Mouse (Mus musculus): Measurements from ENCODE around the gene Tead1. TPM values are rescaled to one million over a fixed set of nuclear protein-coding genes. Genes with fewer than 3 reads are reported as not detected.
A peak's percentile ranks its signal among the peaks of the same experiment; 100 is the strongest.

Gene Tead1
- polyA plus RNA-seq, 1 experiment from 2014 or later, result 18.9 TPM

DNA sequence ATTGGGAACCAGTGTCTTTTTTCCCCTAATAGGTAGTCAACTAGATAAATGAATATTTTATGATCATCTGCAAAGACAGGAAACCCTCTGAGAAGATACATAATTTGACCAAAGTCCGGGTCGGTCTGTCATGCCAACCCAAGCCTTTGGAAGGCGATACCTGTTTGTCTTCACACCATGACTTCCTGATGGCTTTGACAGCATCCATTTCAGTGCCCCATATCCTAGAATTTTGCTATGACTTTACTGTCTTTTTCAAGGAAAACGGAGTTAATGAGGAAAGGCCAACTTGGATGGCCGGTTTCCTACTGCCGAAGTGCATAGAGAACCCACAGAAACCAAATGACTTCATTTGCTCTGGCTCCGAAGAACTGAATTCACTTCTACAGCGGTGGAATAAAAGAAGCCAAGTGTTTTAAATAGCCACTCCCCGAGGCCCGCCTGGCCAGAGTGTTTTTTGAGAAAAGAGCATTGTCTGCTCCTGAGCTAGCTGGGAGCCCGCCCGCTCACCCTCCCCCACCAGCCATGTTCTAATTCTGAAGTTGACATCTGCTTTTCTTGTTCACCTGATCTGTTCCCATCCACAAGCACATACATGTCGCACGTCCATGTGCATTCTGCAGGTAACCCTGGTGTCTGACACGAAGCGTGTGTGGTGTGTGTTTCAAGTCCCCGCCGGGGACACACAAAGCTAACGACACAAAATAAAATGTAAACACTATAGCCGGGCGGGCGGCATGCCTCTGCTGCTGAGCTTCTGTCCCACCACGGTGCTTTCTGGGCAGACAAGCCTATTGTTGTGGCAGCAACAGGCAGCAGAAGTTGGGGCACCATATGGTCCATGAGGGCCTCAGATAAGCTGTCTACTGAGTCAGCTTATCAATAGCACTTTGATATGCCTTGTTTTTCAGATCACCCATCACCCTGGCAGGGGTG, 5.8 kb downstream of the Tead1 start:
- Histone ChIP-seq H3K9me3 (replicated peaks; ENCODE audit: control insufficient read depth, low read length) (no peaks in the 10 kb centered on the region), H3K4me2 (ENCODE audit: low read depth, low read length) (peak overlapping the region; percentile 41), H3K4me1 (ENCODE audit: control insufficient read depth, insufficient read depth, low read length) (peaks cover 59% of the 10 kb centered on the region)

DNA sequence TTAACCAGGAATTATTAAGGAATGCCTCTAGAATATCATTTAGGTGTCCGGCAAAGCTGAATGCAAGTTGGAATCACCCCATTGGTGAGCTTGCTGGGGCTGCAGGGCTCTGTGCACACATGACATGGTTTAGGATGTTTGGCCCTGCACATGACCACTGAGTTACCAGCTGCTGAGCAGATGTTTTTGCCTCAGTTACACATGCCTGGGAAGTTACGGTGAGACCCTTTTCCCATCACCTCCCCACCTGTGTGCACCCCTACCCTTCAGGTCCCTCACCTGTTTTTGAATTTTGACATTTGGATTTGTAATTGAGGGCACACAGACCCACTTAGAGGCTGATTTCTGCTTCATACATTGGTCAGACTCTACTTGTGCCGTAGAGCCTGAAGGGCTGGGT, 6.9 kb downstream of the Tead1 start:
- no peak overlapping the region for H3K9ac ChIP-seq (ENCODE audit: low read length)
- H3K4me2 ChIP-seq (ENCODE audit: low read depth, low read length), result no peak overlapping the region
- H3K9me3 ChIP-seq (replicated peaks; ENCODE audit: control insufficient read depth, low read length), result no peaks in the 10 kb centered on the region
- no peaks in the 10 kb centered on the region for H3K27me3 ChIP-seq (ENCODE audit: control insufficient read depth, insufficient read depth, low read length)
- peak overlapping the region; percentile 54; the same call in 1 of the 2 replicates for H3K27ac ChIP-seq (ENCODE audit: low read length)
- H3K4me3 ChIP-seq (replicated peaks; ENCODE audit: low read length), result no peak overlapping the region
- no peaks in the 10 kb centered on the region for H3K36me3 ChIP-seq (ENCODE audit: control insufficient read depth, insufficient read depth, low read length)
- 66% methylated on average over 3 of the region's 3 CpGs for WGBS
- no peak for ATAC-seq (ENCODE audit: insufficient read depth, low FRiP score)
- H3K4me1 ChIP-seq (ENCODE audit: control insufficient read depth, insufficient read depth, low read length), result peaks cover 70% of the 10 kb centered on the region

More for the DNA sequence above, 5.8 kb downstream of the Tead1 start:
- Histone ChIP-seq H3K4me3 (replicated peaks; ENCODE audit: low read length) (no peak overlapping the region), H3K9ac (ENCODE audit: low read length) (peak overlapping the region; percentile 40), H3K36me3 (ENCODE audit: control insufficient read depth, insufficient read depth, low read length) (no peaks in the 10 kb centered on the region), H3K27me3 (ENCODE audit: control insufficient read depth, insufficient read depth, low read length) (no peaks in the 10 kb centered on the region), H3K27ac (ENCODE audit: low read length) (peak overlapping the region; percentile 54)
- 24% methylated on average over 23 of the region's 23 CpGs for WGBS
- ATAC-seq (ENCODE audit: insufficient read depth, low FRiP score), result no peak

DNA sequence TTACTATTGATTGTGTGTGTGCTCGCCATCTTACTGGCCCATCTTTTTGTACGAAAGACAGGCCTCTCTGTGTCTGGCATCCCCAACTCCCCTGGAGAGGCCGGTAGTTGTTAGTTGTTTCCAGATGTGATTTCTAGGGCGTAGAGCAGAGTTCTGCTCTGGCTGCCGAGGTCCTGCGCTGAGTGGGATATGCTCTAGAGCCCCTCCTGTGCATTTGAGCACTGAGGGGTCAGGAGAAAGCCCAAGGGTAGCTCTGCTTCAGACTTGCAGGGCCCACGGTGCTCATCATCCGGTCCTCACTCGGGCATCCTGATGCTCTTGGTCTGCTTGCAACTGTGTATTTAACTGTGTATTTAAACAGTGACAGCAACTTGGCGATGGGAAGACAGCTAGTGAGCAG, 7.5 kb downstream of the Tead1 start:
- no peak for ATAC-seq (ENCODE audit: insufficient read depth, low FRiP score)
- H3K4me3 ChIP-seq (replicated peaks; ENCODE audit: low read length), result no peak overlapping the region
- H3K27me3 ChIP-seq (ENCODE audit: control insufficient read depth, insufficient read depth, low read length), result no peaks in the 10 kb centered on the region
- H3K9me3 ChIP-seq (replicated peaks; ENCODE audit: control insufficient read depth, low read length), result no peaks in the 10 kb centered on the region
- H3K4me1 ChIP-seq (ENCODE audit: control insufficient read depth, insufficient read depth, low read length), result peaks cover 76% of the 10 kb centered on the region
- H3K4me2 ChIP-seq (ENCODE audit: low read depth, low read length), result no peak overlapping the region
- H3K9ac ChIP-seq (ENCODE audit: low read length), result peak overlapping the region; percentile 34; the same call in 1 of the 2 replicates
- H3K36me3 ChIP-seq (ENCODE audit: control insufficient read depth, insufficient read depth, low read length), result no peaks in the 10 kb centered on the region
- peak overlapping the region; percentile 1; the same call in 1 of the 2 replicates for H3K27ac ChIP-seq (ENCODE audit: low read length)
- WGBS, result 34% methylated on average over 10 of the region's 10 CpGs

DNA sequence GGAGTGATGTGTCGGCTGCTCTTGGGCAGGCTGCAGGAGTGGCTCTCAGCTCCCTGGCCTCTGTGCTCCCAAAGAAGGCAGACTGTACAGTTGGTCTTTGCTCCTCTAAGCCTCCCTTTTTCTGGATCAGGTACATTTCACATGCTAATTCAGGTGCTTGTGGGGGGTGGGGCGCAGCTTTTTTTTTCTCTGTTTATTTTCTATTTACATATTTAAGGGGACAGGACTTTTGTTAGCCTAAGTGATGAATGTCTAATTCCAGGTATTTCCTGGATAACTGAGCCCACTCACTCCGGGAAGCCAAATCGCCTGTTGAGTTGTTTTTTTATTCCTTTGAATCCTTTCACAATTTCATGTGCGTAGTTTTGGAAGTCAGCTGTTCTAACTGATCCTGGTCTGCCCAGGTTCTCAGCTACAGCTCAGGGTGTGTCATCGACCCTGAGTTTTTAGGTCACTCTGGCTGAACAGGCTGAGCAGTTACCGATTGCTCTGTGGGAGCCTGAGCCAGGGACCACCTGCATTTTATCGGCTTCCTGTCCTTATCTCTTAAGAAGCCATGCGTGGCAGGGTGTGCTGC, 9.4 kb downstream of the Tead1 start:
- Histone ChIP-seq H3K4me1 (ENCODE audit: control insufficient read depth, insufficient read depth, low read length) (peaks cover 76% of the 10 kb centered on the region), H3K4me3 (replicated peaks; ENCODE audit: low read length) (no peak overlapping the region), H3K9me3 (replicated peaks; ENCODE audit: control insufficient read depth, low read length) (no peaks in the 10 kb centered on the region), H3K27me3 (ENCODE audit: control insufficient read depth, insufficient read depth, low read length) (no peaks in the 10 kb centered on the region), H3K36me3 (ENCODE audit: control insufficient read depth, insufficient read depth, low read length) (no peaks in the 10 kb centered on the region), H3K4me2 (ENCODE audit: low read depth, low read length) (no peak overlapping the region), H3K27ac (ENCODE audit: low read length) (peak overlapping the region; percentile 79), H3K9ac (ENCODE audit: low read length) (no peak overlapping the region)
- ATAC-seq (ENCODE audit: insufficient read depth, low FRiP score), result peak; percentile 64; the same call in 1 of the 2 replicates
- WGBS, result 38% methylated on average over 9 of the region's 9 CpGs

DNA sequence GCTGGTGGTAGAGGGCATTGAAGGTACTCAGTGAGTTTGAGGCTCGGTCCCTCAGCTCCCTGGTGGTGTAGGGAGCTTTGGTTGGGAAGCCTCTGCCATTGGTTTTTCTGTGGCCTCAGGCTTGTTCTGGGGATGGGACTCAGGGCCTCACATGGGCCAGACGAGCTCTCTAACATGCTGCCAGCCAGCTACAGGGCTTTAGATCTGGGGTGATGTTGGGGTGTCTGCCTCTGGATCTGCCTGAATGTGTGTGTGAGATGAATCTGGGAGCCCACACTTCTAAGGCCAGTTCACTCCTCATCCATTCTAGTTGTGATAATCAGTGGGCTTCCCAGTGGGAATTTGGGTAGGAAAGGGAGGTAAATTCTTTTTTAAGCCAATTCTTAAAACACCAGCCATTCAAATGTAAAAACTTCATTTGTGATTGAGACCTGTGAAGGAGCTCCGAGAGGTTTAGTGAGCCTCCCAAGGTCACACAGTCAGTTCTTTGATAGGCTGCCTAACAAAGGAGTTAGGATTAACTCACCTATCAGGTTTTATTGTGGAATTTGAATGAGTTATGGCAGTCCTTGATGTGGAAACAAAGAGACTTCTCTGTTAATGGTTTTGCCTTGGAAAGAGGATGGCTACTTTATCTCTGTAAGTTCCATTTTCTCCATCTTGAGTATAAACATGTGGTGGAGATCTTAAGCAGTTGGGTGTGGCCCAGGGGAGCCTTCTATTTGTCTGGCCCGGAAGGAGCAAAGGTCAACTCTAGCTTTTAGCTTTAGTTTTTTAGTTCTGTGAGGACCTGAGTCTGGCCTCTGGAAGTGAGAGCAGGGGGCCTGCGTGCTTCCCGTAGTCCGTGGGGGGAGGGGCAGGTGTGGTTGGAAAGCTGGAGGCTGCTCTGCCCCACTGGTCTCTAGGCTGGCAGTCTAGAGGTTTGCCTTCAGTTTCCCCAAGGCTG, 12.0 kb downstream of the Tead1 start:
- Histone ChIP-seq H3K4me3 (replicated peaks; ENCODE audit: low read length) (no peak overlapping the region), H3K4me2 (ENCODE audit: low read depth, low read length) (no peak overlapping the region), H3K4me1 (ENCODE audit: control insufficient read depth, insufficient read depth, low read length) (peaks cover 71% of the 10 kb centered on the region), H3K27me3 (ENCODE audit: control insufficient read depth, insufficient read depth, low read length) (no peaks in the 10 kb centered on the region), H3K36me3 (ENCODE audit: control insufficient read depth, insufficient read depth, low read length) (no peaks in the 10 kb centered on the region), H3K9ac (ENCODE audit: low read length) (0 out of 2 replicates have a peak overlapping the region, but pooled peaks have one; percentile 1), H3K9me3 (replicated peaks; ENCODE audit: control insufficient read depth, low read length) (no peaks in the 10 kb centered on the region), H3K27ac (ENCODE audit: low read length) (peak overlapping the region; percentile 60)
- WGBS, result 22% methylated on average over 7 of the region's 7 CpGs
- ATAC-seq (ENCODE audit: insufficient read depth, low FRiP score), result peak; percentile 36; the same call in 1 of the 2 replicates

DNA sequence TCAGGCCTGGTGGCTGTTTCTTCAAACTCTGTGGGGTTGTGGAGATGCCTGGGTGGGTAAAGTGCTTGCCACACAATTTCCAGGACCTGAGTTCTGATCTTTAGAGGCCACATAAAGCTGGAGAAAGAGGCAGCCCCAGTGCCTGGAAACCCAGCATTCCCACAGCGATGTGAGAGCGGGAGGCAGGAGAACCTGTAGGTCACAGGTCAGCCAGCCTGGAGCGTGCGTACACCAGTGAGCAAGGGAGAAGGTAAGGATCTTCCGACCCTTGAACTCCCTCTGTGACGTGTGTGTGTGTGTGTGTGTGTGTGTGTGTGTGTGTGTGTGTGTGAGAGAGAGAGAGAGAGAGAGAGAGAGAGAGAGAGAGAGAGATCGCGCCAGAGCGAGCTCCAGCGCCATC, 14.4 kb downstream of the Tead1 start:
- H3K36me3 ChIP-seq (ENCODE audit: control insufficient read depth, insufficient read depth, low read length), result no peaks in the 10 kb centered on the region
- no peak for ATAC-seq (ENCODE audit: insufficient read depth, low FRiP score)
- H3K27ac ChIP-seq (ENCODE audit: low read length), result no peak overlapping the region
- H3K4me2 ChIP-seq (ENCODE audit: low read depth, low read length), result no peak overlapping the region
- H3K4me1 ChIP-seq (ENCODE audit: control insufficient read depth, insufficient read depth, low read length), result peaks cover 74% of the 10 kb centered on the region
- no peaks in the 10 kb centered on the region for H3K27me3 ChIP-seq (ENCODE audit: control insufficient read depth, insufficient read depth, low read length)
- WGBS, result 73% methylated on average over 10 of the region's 10 CpGs
- H3K4me3 ChIP-seq (replicated peaks; ENCODE audit: low read length), result no peak overlapping the region
- no peak overlapping the region for H3K9ac ChIP-seq (ENCODE audit: low read length)
- no peaks in the 10 kb centered on the region for H3K9me3 ChIP-seq (replicated peaks; ENCODE audit: control insufficient read depth, low read length)

DNA sequence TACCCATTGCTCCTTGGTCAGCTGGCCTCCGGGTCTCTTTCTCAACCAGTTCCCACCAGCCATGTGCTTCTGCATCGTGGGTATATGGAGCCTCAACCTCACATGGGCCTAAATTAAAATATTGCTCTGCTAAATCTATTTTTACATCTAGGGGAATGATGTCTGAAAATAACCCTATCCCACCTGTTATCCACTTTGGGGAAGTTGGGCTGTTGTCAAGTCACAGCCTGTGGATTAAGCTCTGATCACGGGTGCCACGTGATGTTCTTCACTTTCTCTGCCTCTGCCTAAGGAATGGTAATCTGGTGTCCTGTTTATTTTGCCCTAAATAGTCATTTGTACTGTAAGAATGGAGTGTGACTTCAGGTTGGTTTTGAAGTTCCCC, 17.7 kb downstream of the Tead1 start:
- Histone ChIP-seq H3K9ac (ENCODE audit: low read length) (no peak overlapping the region), H3K4me1 (ENCODE audit: control insufficient read depth, insufficient read depth, low read length) (peaks cover 49% of the 10 kb centered on the region), H3K4me3 (replicated peaks; ENCODE audit: low read length) (no peak overlapping the region), H3K27me3 (ENCODE audit: control insufficient read depth, insufficient read depth, low read length) (no peaks in the 10 kb centered on the region), H3K27ac (ENCODE audit: low read length) (peak overlapping the region; percentile 95), H3K4me2 (ENCODE audit: low read depth, low read length) (peak overlapping the region; percentile 42; the same call in 1 of the 2 replicates), H3K9me3 (replicated peaks; ENCODE audit: control insufficient read depth, low read length) (no peaks in the 10 kb centered on the region), H3K36me3 (ENCODE audit: control insufficient read depth, insufficient read depth, low read length) (no peaks in the 10 kb centered on the region)
- ATAC-seq (ENCODE audit: insufficient read depth, low FRiP score), result 0 out of 2 replicates have a peak, but pooled peaks have one; percentile 3
- 33% methylated on average over 4 of the region's 4 CpGs for WGBS

DNA sequence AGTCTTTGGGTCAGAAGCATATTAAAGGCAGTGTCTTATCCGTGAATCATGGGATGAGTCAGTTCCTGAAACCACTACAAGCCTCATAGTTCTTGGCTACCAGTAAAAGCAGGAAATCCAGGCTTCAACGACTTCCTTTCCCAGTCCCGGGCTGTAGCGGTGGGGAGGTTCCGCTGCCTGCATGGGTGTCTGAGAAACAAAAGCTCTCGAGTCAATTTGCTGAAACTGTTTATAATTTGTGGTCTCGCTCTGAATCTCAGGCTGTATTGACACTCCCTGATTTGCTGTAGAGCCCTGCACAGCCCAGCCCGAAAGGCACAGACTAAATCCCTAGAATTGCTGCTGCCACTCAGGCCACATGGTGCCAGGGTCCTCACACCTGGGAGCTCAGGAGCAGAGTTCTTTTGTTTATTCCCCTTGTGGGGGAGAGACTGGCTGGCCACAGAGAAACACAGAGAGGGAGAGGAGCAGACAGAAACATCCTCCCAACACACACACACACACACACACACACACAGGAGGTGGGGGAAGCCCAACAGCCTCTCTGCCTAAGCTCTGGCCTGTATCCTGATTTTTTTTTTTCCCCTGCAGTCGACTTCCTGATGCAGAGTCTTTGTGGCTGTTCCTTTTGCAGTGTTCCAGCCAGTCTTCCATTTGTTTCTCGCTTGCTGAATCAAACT, 18.2 kb downstream of the Tead1 start:
- WGBS, result 8% methylated on average over 10 of the region's 10 CpGs
- peak overlapping the region; percentile 64 for H3K9ac ChIP-seq (ENCODE audit: low read length)
- H3K27ac ChIP-seq (ENCODE audit: low read length), result peak overlapping the region; percentile 95
- peak overlapping the region; percentile 42 for H3K4me2 ChIP-seq (ENCODE audit: low read depth, low read length)
- H3K4me1 ChIP-seq (ENCODE audit: control insufficient read depth, insufficient read depth, low read length), result peaks cover 48% of the 10 kb centered on the region
- no peaks in the 10 kb centered on the region for H3K9me3 ChIP-seq (replicated peaks; ENCODE audit: control insufficient read depth, low read length)
- no peaks in the 10 kb centered on the region for H3K36me3 ChIP-seq (ENCODE audit: control insufficient read depth, insufficient read depth, low read length)
- H3K27me3 ChIP-seq (ENCODE audit: control insufficient read depth, insufficient read depth, low read length), result no peaks in the 10 kb centered on the region
- H3K4me3 ChIP-seq (replicated peaks; ENCODE audit: low read length), result peak overlapping the region; percentile 10; the same call in 1 of the 2 replicates
- peak; percentile 69 for ATAC-seq (ENCODE audit: insufficient read depth, low FRiP score)

All from stomach, embryonic 16.5 days (tissue).